Mouse (Mus musculus) forebrain, embryonic 13.5 days (tissue): ENCODE results near the gene Osbpl5. TPM values are rescaled to one million over a fixed set of nuclear protein-coding genes. Genes with fewer than 3 reads are reported as not detected.
A peak's percentile ranks its signal among the peaks of the same experiment; 100 is the strongest.
"Not testable (repeated sequence)": the region's sequence is repeated elsewhere in the genome, so short reads cannot be mapped to it uniquely, and the experiment has no call there.

Experiments
- ATAC-seq: fragments of 200-750 bp; cut with Nextera tagmentation; 2 replicates; pipeline ENCODE4 v1.8.0; 2017
- H3K27ac ChIP-seq: fragments of 300-500 bp; sonication (generic); 2 replicates; pipeline ENCODE4 v1.5.1; 2015; ENCODE audit warnings: inconsistent platforms, mild to moderate bottlenecking, moderate library complexity
- H3K27me3 ChIP-seq: fragments of 300-500 bp; sonication (generic); 2 replicates; pipeline ENCODE4 v1.6.1; 2015; ENCODE audit warnings: mild to moderate bottlenecking, inconsistent platforms
- H3K36me3 ChIP-seq: fragments of 300-500 bp; sonication (generic); 2 replicates; pipeline ENCODE4 v1.6.1; 2015; ENCODE audit warnings: mild to moderate bottlenecking, inconsistent platforms; ENCODE audit not compliant: poor library complexity, severe bottlenecking
- H3K4me1 ChIP-seq: fragments of 300-500 bp; sonication (generic); 2 replicates; pipeline ENCODE4 v1.6.1; 2015; ENCODE audit warnings: inconsistent platforms
- H3K4me2 ChIP-seq: fragments of 300-500 bp; sonication (generic); 2 replicates; pipeline ENCODE4 v1.6.1; 2015; ENCODE audit warnings: inconsistent platforms, mild to moderate bottlenecking, moderate library complexity
- H3K4me3 ChIP-seq: fragments of 300-500 bp; sonication (generic); 2 replicates; pipeline ENCODE4 v1.5.1; 2015; ENCODE audit warnings: mild to moderate bottlenecking, inconsistent platforms
- H3K9ac ChIP-seq: fragments of 300-500 bp; sonication (generic); 2 replicates; pipeline ENCODE4 v1.6.1; 2015; ENCODE audit warnings: mild to moderate bottlenecking, inconsistent platforms
- H3K9me3 ChIP-seq: fragments of 300-500 bp; sonication (generic); replicated peaks from 2 replicates; pipeline ENCODE4 v1.6.1; 2016; ENCODE audit warnings: inconsistent platforms
- WGBS: fragments of 180-500 bp; shearing (Covaris S2); methylation state at CpG from one replicate; pipeline ENCODE4 v1.1.7; 2015; 5-methylcytosine and 5-hydroxymethylcytosine counted together
- microRNA-seq: library from miRNA; unstranded; fragments of <30 nt; microRNA quantifications from one replicate; pipeline ENCODE4, GENCODE M21; 2016
- polyA plus RNA-seq: library from polyadenylated mRNA; unstranded; fragments of >200 nt; fragmentation: Nextera tagmentation; extraction: Ambion mirVana; gene quantifications from 2 replicates; pipeline ENCODE4 v1.2.1, GENCODE M21; 2015

Gene Osbpl5
- polyA plus RNA-seq, 1 experiment from 2014 or later: 21.6 TPM

- Histone ChIP-seq H3K27me3 (no peaks in the 10 kb centered on the region), H3K36me3 (no peaks in the 10 kb centered on the region), H3K4me2 (no peak overlapping the region), H3K9me3 (no peaks in the 10 kb centered on the region), H3K4me3 (no peak overlapping the region), H3K27ac (no peak overlapping the region), H3K4me1 (no peaks in the 10 kb centered on the region), H3K9ac (no peak overlapping the region)
- ATAC-seq: no peak
Observed at GRCm38 (mm10) chr7:143660797-143661196, 96.0 kb downstream of the Osbpl5 start.

- not testable (repeated sequence) for H3K27ac ChIP-seq, H3K36me3 ChIP-seq, H3K4me1 ChIP-seq, H3K9me3 ChIP-seq, H3K9ac ChIP-seq, H3K27me3 ChIP-seq
- Histone ChIP-seq H3K4me2 (peak overlapping the region; percentile 87), H3K4me3 (peak overlapping the region; percentile 71)
- 48% methylated on average over 10 of the region's 10 CpGs for WGBS
- peak; percentile 48; the same call in 1 of the 2 replicates for ATAC-seq
Observed at GRCm38 (mm10) chr7:143649769-143650346, 106.9 kb downstream of the Osbpl5 start.

- Histone ChIP-seq H3K4me3 (peak within 1 kb of the TSS; percentile 71), H3K4me2 (peak within 1 kb of the TSS; percentile 87), H3K9me3 (peaks cover 5% of the 10 kb centered on the region; the same call in 1 of the 2 replicates), H3K9ac (peak within 1 kb of the TSS; percentile 79), H3K36me3 (no peaks in the 10 kb centered on the region), H3K4me1 (no peaks in the 10 kb centered on the region), H3K27ac (no peak within 1 kb of the TSS), H3K27me3 (no peaks in the 10 kb centered on the region)
- peak; percentile 99 for ATAC-seq
- WGBS: 2% methylated on average over 39 of the region's 39 CpGs
Observed at GRCm38 (mm10) chr7:143649034-143649768, 107.6 kb downstream of the Osbpl5 start, which contains the start of gene Tnfrsf22. Tnfrsf22 (minus strand) TSS chr7:143649661.

- not testable (repeated sequence) for H3K4me1 ChIP-seq, H3K4me3 ChIP-seq, H3K9me3 ChIP-seq, H3K27ac ChIP-seq, ATAC-seq, H3K36me3 ChIP-seq, H3K4me2 ChIP-seq, H3K27me3 ChIP-seq, H3K9ac ChIP-seq
- WGBS: 87% methylated on average over 2 of the region's 2 CpGs
Observed at GRCm38 (mm10) chr7:143643949-143644348, 112.8 kb downstream of the Osbpl5 start.

Small RNAs within 50 kb of the gene (microRNA-seq; reads per million reads assigned to microRNA genes)
- gene Gm22064: not detected

Other genes with a start within 250 kb of the Osbpl5 start
- 346 and 367 TPM in 2 replicates for gene Nap1l4, start 207.9 kb downstream of the Osbpl5 start, polyA plus RNA-seq
- 64.4 and 73.7 TPM in 2 replicates for gene Cars, start 156.9 kb downstream of the Osbpl5 start, polyA plus RNA-seq
- 0.05 and 0.14 TPM in 2 replicates for gene Tnfrsf26, start 128.3 kb downstream of the Osbpl5 start, polyA plus RNA-seq
- gene Tnfrsf22, start 107.3 kb downstream of the Osbpl5 start, polyA plus RNA-seq: 5.3 and 5.5 TPM in 2 replicates
- 0.61 and 0.73 TPM in 2 replicates for gene Tnfrsf23, start 71.1 kb downstream of the Osbpl5 start, polyA plus RNA-seq
- gene Mrgprg, start 10.0 kb upstream of the Osbpl5 start, polyA plus RNA-seq: not detected in 2 replicates
- 1.8 and 1.9 TPM in 2 replicates for gene Mrgpre, start 27.5 kb upstream of the Osbpl5 start, polyA plus RNA-seq
- gene Nadsyn1, start 65.9 kb upstream of the Osbpl5 start, polyA plus RNA-seq: 5.6 and 6.8 TPM in 2 replicates
- 47.1 and 52.0 TPM in 2 replicates for gene Dhcr7, start 66.2 kb upstream of the Osbpl5 start, polyA plus RNA-seq
- gene Gm498, start 109.9 kb upstream of the Osbpl5 start, polyA plus RNA-seq: not detected in 2 replicates
- gene Shank2, start 244.9 kb upstream of the Osbpl5 start, polyA plus RNA-seq: 4.1 and 4.9 TPM in 2 replicates